Mouse (Mus musculus): Measurements from ENCODE around the gene Elf1. TPM values are rescaled to one million over a fixed set of nuclear protein-coding genes. Genes with fewer than 3 reads are reported as not detected.

The Elf1 gene
- polyA plus RNA-seq, 2 experiments: 15.3 to 15.8 TPM

GRCm38 (mm10) chr14:79511521-79511920, 30.5 kb downstream of the Elf1 start:
- WGBS: 69% methylated on average over 1 of the region's 1 CpGs
- no peak for ATAC-seq (ENCODE audit: low FRiP score, low read depth)
- DNase-seq (ENCODE audit: low spot score): no peak
- Histone ChIP-seq H3K36me3 (ENCODE audit: control insufficient read depth, insufficient read depth, low read length) (no peaks in the 10 kb centered on the region), H3K4me3 (replicated peaks; ENCODE audit: low read length) (no peak overlapping the region), H3K27ac (replicated peaks; ENCODE audit: low read depth, low read length) (no peak overlapping the region), H3K4me2 (replicated peaks; ENCODE audit: low read depth, low read length, severe bottlenecking) (no peak overlapping the region), H3K4me1 (ENCODE audit: control insufficient read depth, insufficient read depth, low read length) (peaks cover 5% of the 10 kb centered on the region; the same call in 1 of the 2 replicates), H3K27me3 (ENCODE audit: control insufficient read depth, insufficient read depth, low read length) (no peaks in the 10 kb centered on the region), H3K9ac (ENCODE audit: low read depth, low read length, severe bottlenecking) (no peak overlapping the region), H3K9me3 (ENCODE audit: control insufficient read depth, low read length) (no peaks in the 10 kb centered on the region)
- TF ChIP-seq POLR2A (IDR thresholded peaks at IDR 0.05; ENCODE audit: borderline replicate concordance, extremely low read depth, insufficient read depth, insufficient read length): no peak

- whole genome bisulfite sequencing: 70% methylated on average over 2 of the region's 2 CpGs
- no peaks in the 10 kb centered on the region for H3K36me3 ChIP-seq (ENCODE audit: control insufficient read depth, insufficient read depth, low read length)
- DNase-seq (ENCODE audit: low spot score) (no peak), ATAC-seq (ENCODE audit: low FRiP score, low read depth) (no peak)
- no peaks in the 10 kb centered on the region for H3K27me3 ChIP-seq (ENCODE audit: control insufficient read depth, insufficient read depth, low read length)
- H3K4me1 ChIP-seq (ENCODE audit: control insufficient read depth, insufficient read depth, low read length): no peaks in the 10 kb centered on the region; the same call in 1 of the 2 replicates
- TF ChIP-seq POLR2A (IDR thresholded peaks at IDR 0.05; ENCODE audit: borderline replicate concordance, extremely low read depth, insufficient read depth, insufficient read length): no peak
- no peaks in the 10 kb centered on the region for H3K9me3 ChIP-seq (ENCODE audit: control insufficient read depth, low read length)
- no peak overlapping the region for H3K27ac ChIP-seq (replicated peaks; ENCODE audit: low read depth, low read length)
- H3K4me3 ChIP-seq (replicated peaks; ENCODE audit: low read length): no peak overlapping the region
- no peak overlapping the region for H3K4me2 ChIP-seq (replicated peaks; ENCODE audit: low read depth, low read length, severe bottlenecking)
- H3K9ac ChIP-seq (ENCODE audit: low read depth, low read length, severe bottlenecking): no peak overlapping the region
These were observed 33.0 kb downstream of the Elf1 start for GRCm38 (mm10) chr14:79513951-79514350.

DNA sequence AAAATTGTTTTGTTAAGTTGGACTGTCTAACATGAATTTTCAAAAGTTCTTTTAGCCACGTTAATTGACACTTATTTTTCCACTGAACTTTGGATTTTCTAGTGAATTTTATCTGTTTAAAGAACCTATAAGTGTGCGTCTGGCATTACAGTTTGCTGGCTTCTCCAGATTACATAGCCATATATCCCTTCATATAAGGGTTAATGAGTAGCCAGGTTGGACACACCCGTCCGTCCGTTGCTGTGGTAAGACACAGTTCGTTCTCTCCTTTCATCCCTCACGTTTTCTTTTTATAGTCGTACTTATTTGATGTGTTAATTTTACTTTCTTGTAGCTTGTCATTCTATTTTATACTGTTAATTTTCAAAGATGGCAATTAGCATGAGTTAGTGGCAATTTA, 34.1 kb downstream of the Elf1 start:
- H3K9me3 ChIP-seq (ENCODE audit: control insufficient read depth, low read length): no peaks in the 10 kb centered on the region
- DNase-seq (ENCODE audit: low spot score) (no peak), ATAC-seq (ENCODE audit: low FRiP score, low read depth) (no peak)
- H3K4me1 ChIP-seq (ENCODE audit: control insufficient read depth, insufficient read depth, low read length): peaks cover 4% of the 10 kb centered on the region
- no peak overlapping the region for H3K4me3 ChIP-seq (replicated peaks; ENCODE audit: low read length)
- TF ChIP-seq POLR2A (IDR thresholded peaks at IDR 0.05; ENCODE audit: borderline replicate concordance, extremely low read depth, insufficient read depth, insufficient read length): no peak
- no peak overlapping the region for H3K9ac ChIP-seq (ENCODE audit: low read depth, low read length, severe bottlenecking)
- WGBS: 60% methylated on average over 8 of the region's 8 CpGs
- no peak overlapping the region for H3K27ac ChIP-seq (replicated peaks; ENCODE audit: low read depth, low read length)
- H3K27me3 ChIP-seq (ENCODE audit: control insufficient read depth, insufficient read depth, low read length): no peaks in the 10 kb centered on the region
- H3K36me3 ChIP-seq (ENCODE audit: control insufficient read depth, insufficient read depth, low read length): no peaks in the 10 kb centered on the region
- H3K4me2 ChIP-seq (replicated peaks; ENCODE audit: low read depth, low read length, severe bottlenecking): no peak overlapping the region

DNA sequence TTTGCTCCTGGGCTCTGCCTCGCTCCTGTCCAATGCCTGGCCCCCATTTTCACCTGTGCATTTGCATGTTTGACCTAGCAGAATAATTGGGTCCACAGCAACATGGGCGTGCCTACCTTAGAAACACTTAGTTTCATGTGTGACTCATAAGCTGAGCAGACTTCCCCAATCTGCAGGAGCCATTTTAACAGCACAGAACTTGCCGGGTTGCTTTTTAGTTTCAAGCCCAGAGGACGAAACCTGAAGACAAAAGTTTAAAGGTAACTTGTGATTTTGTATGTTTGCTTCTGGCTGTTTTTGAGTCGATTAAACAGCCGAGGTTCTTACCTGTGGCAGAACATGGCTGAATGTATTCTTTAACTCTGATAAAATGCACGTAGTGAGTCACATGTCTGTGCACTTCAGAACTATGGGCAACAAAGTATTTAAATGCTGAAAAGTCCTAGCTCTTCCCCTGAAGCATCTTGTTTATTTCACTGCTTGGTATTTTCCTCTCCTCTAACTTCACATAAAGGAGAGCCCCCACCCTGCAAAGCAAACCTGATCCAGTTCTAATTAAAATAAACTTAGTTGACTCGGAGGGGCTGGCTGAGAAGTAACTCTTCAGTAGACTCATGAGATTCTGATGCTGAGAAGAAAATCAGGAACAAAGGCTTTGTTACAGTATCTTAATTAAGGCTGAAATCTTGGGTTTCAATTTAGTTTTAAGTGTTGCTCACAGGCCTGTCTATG, 34.7 kb downstream of the Elf1 start:
- Histone ChIP-seq H3K4me1 (ENCODE audit: control insufficient read depth, insufficient read depth, low read length) (peaks cover 4% of the 10 kb centered on the region), H3K36me3 (ENCODE audit: control insufficient read depth, insufficient read depth, low read length) (no peaks in the 10 kb centered on the region), H3K4me3 (replicated peaks; ENCODE audit: low read length) (no peak overlapping the region), H3K9ac (ENCODE audit: low read depth, low read length, severe bottlenecking) (no peak overlapping the region), H3K27me3 (ENCODE audit: control insufficient read depth, insufficient read depth, low read length) (no peaks in the 10 kb centered on the region), H3K27ac (replicated peaks; ENCODE audit: low read depth, low read length) (no peak overlapping the region), H3K9me3 (ENCODE audit: control insufficient read depth, low read length) (no peaks in the 10 kb centered on the region), H3K4me2 (replicated peaks; ENCODE audit: low read depth, low read length, severe bottlenecking) (0 out of 2 replicates have a peak overlapping the region, but pooled peaks have one; percentile 11)
- peak; percentile 22 for DNase-seq (ENCODE audit: low spot score)
- 48% methylated on average over 8 of the region's 8 CpGs for WGBS
- TF ChIP-seq POLR2A (IDR thresholded peaks at IDR 0.05; ENCODE audit: borderline replicate concordance, extremely low read depth, insufficient read depth, insufficient read length): no peak
- ATAC-seq (ENCODE audit: low FRiP score, low read depth): no peak

DNA sequence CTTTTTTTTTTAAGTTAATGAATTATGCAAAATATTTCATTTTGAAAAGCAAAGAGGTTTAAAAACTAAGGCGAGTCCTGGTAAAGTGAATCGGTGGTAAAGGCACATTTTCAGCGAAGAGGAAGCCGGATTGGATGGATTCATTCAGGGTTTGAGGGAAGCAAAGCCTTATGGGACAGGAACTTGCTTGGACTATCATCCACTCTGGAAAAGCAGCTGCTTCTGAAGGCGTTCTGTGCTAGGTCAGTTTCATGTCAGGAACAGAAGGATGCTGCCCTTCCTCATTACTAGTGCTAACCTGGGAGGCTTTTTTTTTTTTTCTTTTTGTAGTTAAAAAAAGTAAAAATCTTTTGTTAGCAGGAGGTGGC, 35.2 kb downstream of the Elf1 start:
- no peak for TF ChIP-seq POLR2A (IDR thresholded peaks at IDR 0.05; ENCODE audit: borderline replicate concordance, extremely low read depth, insufficient read depth, insufficient read length)
- Histone ChIP-seq H3K4me2 (replicated peaks; ENCODE audit: low read depth, low read length, severe bottlenecking) (0 out of 2 replicates have a peak overlapping the region, but pooled peaks have one; percentile 11), H3K27me3 (ENCODE audit: control insufficient read depth, insufficient read depth, low read length) (no peaks in the 10 kb centered on the region), H3K9me3 (ENCODE audit: control insufficient read depth, low read length) (no peaks in the 10 kb centered on the region), H3K4me1 (ENCODE audit: control insufficient read depth, insufficient read depth, low read length) (peaks cover 4% of the 10 kb centered on the region), H3K4me3 (replicated peaks; ENCODE audit: low read length) (no peak overlapping the region), H3K9ac (ENCODE audit: low read depth, low read length, severe bottlenecking) (no peak overlapping the region), H3K27ac (replicated peaks; ENCODE audit: low read depth, low read length) (no peak overlapping the region), H3K36me3 (ENCODE audit: control insufficient read depth, insufficient read depth, low read length) (no peaks in the 10 kb centered on the region)
- no peak for ATAC-seq (ENCODE audit: low FRiP score, low read depth)
- 83% methylated on average over 5 of the region's 5 CpGs for WGBS
- DNase-seq (ENCODE audit: low spot score): no peak
